Mouse (Mus musculus): ENCODE data around the gene D17Wsu92e.

- TF ChIP-seq ZC3H11A (IDR thresholded peaks at IDR 0.05; ENCODE audit: borderline replicate concordance, low read depth, low read length) = no peak
- TF ChIP-seq ZNF384 (IDR thresholded peaks at IDR 0.05; ENCODE audit: low read depth, low read length) = no peak
These were observed 10.0 kb upstream of the D17Wsu92e start for GRCm38 (mm10) chr17:27830411-27830810.

Data from ES-E14 (cell line).